29 mouse cellular contexts compared by ENCODE assay signal in the genomic region with DNA sequence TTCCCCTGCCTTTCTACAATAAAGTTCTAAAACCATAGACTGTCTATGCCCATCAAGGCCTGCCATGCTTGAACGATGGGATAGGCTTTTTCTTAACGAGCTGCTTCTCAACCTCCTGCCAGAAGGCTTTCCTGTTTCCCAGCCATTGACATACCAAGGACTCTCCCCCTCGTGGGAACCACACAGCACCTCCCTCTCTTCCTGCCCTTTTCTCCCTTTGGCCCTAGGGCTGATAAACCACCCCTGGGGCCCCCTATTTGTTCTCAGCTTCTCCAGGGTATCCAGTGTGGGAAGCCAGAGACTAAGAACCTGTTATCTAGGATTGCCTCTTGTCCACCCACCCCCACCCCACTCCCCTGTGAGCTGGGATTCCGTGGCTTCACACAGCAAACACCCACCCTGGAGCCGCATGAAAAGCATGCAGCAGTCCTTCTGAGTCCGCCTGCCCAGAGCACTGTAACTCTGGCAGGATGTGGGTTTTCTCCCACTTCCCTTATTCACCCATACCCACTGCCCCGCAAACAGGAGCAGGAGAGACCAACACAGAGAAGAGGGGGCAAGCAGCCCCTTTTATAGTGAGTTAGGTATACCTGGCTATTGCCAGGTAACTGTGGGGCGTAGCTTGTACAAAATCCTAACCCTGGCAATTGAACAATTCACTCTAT.
DNase-seq lines count a peak whose midpoint lies in the region; ATAC-seq lines count a peak whose summit lies in the region.
"Had no signal": no experiment of that assay in that cellular context is flagged by ENCODE, and none has a peak within 500 bp of the region (broad histone marks: within the 10 kb centered on the region; RNA-seq: fewer than 3 reads in every experiment).

No protein-coding gene starts in this region.

- no peaks in the 10 kb centered on the region for H3K36me3 ChIP-seq in forebrain, embryonic 13.5 days (ENCODE audit: poor library complexity, severe bottlenecking)
- H3K36me3 ChIP-seq in forebrain, embryonic 16.5 days (ENCODE audit: control insufficient read depth, insufficient read depth), result no peaks in the 10 kb centered on the region
- no peaks in the 10 kb centered on the region for H3K36me3 ChIP-seq in heart, embryonic 15.5 days
- no peaks in the 10 kb centered on the region for H3K36me3 ChIP-seq in midbrain, embryonic 12.5 days
- no peaks in the 10 kb centered on the region for H3K36me3 ChIP-seq in midbrain, embryonic 10.5 days
- no peaks in the 10 kb centered on the region for H3K36me3 ChIP-seq in hindbrain, embryonic 16.5 days (ENCODE audit: control insufficient read depth, insufficient read depth, low read length)
- H3K36me3 ChIP-seq: embryonic facial prominence, embryonic 13.5 days; forebrain, embryonic 10.5 days; hindbrain, embryonic 10.5 days; hindbrain, embryonic 15.5 days; limb, embryonic 10.5 days; limb, embryonic 15.5 days had no signal

- DNase-seq in heart, adult 18-20 months, result no peak
- no peak for DNase-seq in midbrain, embryonic 10.5 days (ENCODE audit: low spot score)
- DNase-seq: adrenal gland, postnatal 10 days; cerebellum, adult 11 months; cerebellum, adult 9-10 months; cerebellum, postnatal 36 days; gastrocnemius, postnatal 14 days; kidney, adult 2 months; kidney, postnatal 4 days; layer of hippocampus, postnatal 36 days; lung, postnatal 36 days; spleen, adult 18-20 months; thymus, postnatal 36 days had no signal

- H3K9me3 ChIP-seq in forebrain, embryonic 13.5 days (replicated peaks), result no peaks in the 10 kb centered on the region
- H3K9me3 ChIP-seq in forebrain, embryonic 16.5 days (ENCODE audit: control insufficient read depth, low read length), result no peaks in the 10 kb centered on the region
- H3K9me3 ChIP-seq in heart, embryonic 15.5 days (replicated peaks), result no peaks in the 10 kb centered on the region
- H3K9me3 ChIP-seq in midbrain, embryonic 12.5 days, result no peaks in the 10 kb centered on the region
- H3K9me3 ChIP-seq in midbrain, embryonic 10.5 days (replicated peaks), result no peaks in the 10 kb centered on the region
- no peaks in the 10 kb centered on the region for H3K9me3 ChIP-seq in hindbrain, embryonic 16.5 days (ENCODE audit: control insufficient read depth, low read length)
- H3K9me3 ChIP-seq: embryonic facial prominence, embryonic 13.5 days; forebrain, embryonic 10.5 days; hindbrain, embryonic 10.5 days; hindbrain, embryonic 15.5 days; limb, embryonic 10.5 days; limb, embryonic 15.5 days; megakaryocyte, embryonic 14.5 days had no signal

- H3K27me3 ChIP-seq in forebrain, embryonic 13.5 days, result no peaks in the 10 kb centered on the region
- no peaks in the 10 kb centered on the region for H3K27me3 ChIP-seq in forebrain, embryonic 16.5 days (replicated peaks; ENCODE audit: control insufficient read depth, insufficient read depth, low read length)
- no peaks in the 10 kb centered on the region for H3K27me3 ChIP-seq in heart, embryonic 15.5 days
- H3K27me3 ChIP-seq in midbrain, embryonic 12.5 days, result no peaks in the 10 kb centered on the region
- H3K27me3 ChIP-seq in midbrain, embryonic 10.5 days (ENCODE audit: low read depth, poor library complexity, severe bottlenecking), result no peaks in the 10 kb centered on the region
- H3K27me3 ChIP-seq in hindbrain, embryonic 16.5 days (replicated peaks; ENCODE audit: control insufficient read depth, insufficient read depth, low read length), result no peaks in the 10 kb centered on the region
- H3K27me3 ChIP-seq: embryonic facial prominence, embryonic 13.5 days; hindbrain, embryonic 15.5 days; limb, embryonic 15.5 days; megakaryocyte, embryonic 14.5 days; Patski had no signal

- H3K9ac ChIP-seq in forebrain, embryonic 13.5 days, result no peak overlapping the region
- no peak overlapping the region for H3K9ac ChIP-seq in forebrain, embryonic 16.5 days (replicated peaks; ENCODE audit: low read depth, low read length)
- H3K9ac ChIP-seq in heart, embryonic 15.5 days, result no peak overlapping the region
- H3K9ac ChIP-seq in midbrain, embryonic 12.5 days (replicated peaks), result no peak overlapping the region
- no peak overlapping the region for H3K9ac ChIP-seq in hindbrain, embryonic 16.5 days (ENCODE audit: low read depth, low read length)
- H3K9ac ChIP-seq: embryonic facial prominence, embryonic 13.5 days; hindbrain, embryonic 15.5 days; limb, embryonic 15.5 days had no signal

- no peak overlapping the region for H3K4me2 ChIP-seq in forebrain, embryonic 13.5 days
- H3K4me2 ChIP-seq in forebrain, embryonic 16.5 days (ENCODE audit: low read length), result no peak overlapping the region
- H3K4me2 ChIP-seq in heart, embryonic 15.5 days, result no peak overlapping the region
- no peak overlapping the region for H3K4me2 ChIP-seq in midbrain, embryonic 12.5 days (replicated peaks)
- no peak overlapping the region for H3K4me2 ChIP-seq in hindbrain, embryonic 16.5 days (ENCODE audit: low read length)
- H3K4me2 ChIP-seq: embryonic facial prominence, embryonic 13.5 days; hindbrain, embryonic 15.5 days; limb, embryonic 15.5 days had no signal

- WGBS in forebrain, embryonic 13.5 days, result 53% methylated on average over 8 of the region's 8 CpGs
- 48% methylated on average over 8 of the region's 8 CpGs for WGBS in forebrain, embryonic 16.5 days
- 36% methylated on average over 8 of the region's 8 CpGs for WGBS in heart, embryonic 15.5 days
- WGBS in midbrain, embryonic 12.5 days, result 75% methylated on average over 8 of the region's 8 CpGs
- 62% methylated on average over 8 of the region's 8 CpGs for whole genome bisulfite sequencing in midbrain, embryonic 10.5 days
- WGBS in hindbrain, embryonic 16.5 days, result 76% methylated on average over 8 of the region's 8 CpGs

- H3K4me1 ChIP-seq in forebrain, embryonic 13.5 days, result no peaks in the 10 kb centered on the region
- H3K4me1 ChIP-seq in forebrain, embryonic 16.5 days (replicated peaks; ENCODE audit: control insufficient read depth, insufficient read depth, low read length), result no peaks in the 10 kb centered on the region
- no peaks in the 10 kb centered on the region for H3K4me1 ChIP-seq in heart, embryonic 15.5 days (replicated peaks)
- H3K4me1 ChIP-seq in midbrain, embryonic 12.5 days, result no peaks in the 10 kb centered on the region
- H3K4me1 ChIP-seq in midbrain, embryonic 10.5 days, result no peaks in the 10 kb centered on the region
- no peaks in the 10 kb centered on the region for H3K4me1 ChIP-seq in hindbrain, embryonic 16.5 days (ENCODE audit: control insufficient read depth, insufficient read depth, low read depth, low read length)
- H3K4me1 ChIP-seq: embryonic facial prominence, embryonic 13.5 days; hindbrain, embryonic 10.5 days; hindbrain, embryonic 15.5 days; limb, embryonic 10.5 days; limb, embryonic 15.5 days had no signal

- 0 out of 2 replicates have a peak, but pooled peaks have one; percentile 3 for ATAC-seq in forebrain, embryonic 13.5 days
- no peak for ATAC-seq in forebrain, embryonic 16.5 days
- peak; percentile 18; the same call in 1 of the 2 replicates for ATAC-seq in heart, embryonic 15.5 days (replicated peaks; ENCODE audit: insufficient number of reproducible peaks, insufficient read depth, low FRiP score, low read depth)
- ATAC-seq in midbrain, embryonic 12.5 days (ENCODE audit: low FRiP score, low read depth), result 0 out of 2 replicates have a peak, but pooled peaks have one; percentile 16
- peak; percentile 79 for ATAC-seq in granulocyte monocyte progenitor cell, adult 5-6 weeks (replicated peaks; ENCODE audit: poor library complexity, severe bottlenecking)
- ATAC-seq in hindbrain, embryonic 16.5 days, result no peak
- ATAC-seq: midbrain, embryonic 16.5 days; Patski had no signal

- H3K4me3 ChIP-seq in forebrain, embryonic 13.5 days, result no peak overlapping the region
- no peak overlapping the region for H3K4me3 ChIP-seq in forebrain, embryonic 16.5 days (replicated peaks; ENCODE audit: low read length)
- H3K4me3 ChIP-seq in heart, embryonic 15.5 days, result no peak overlapping the region
- no peak overlapping the region for H3K4me3 ChIP-seq in midbrain, embryonic 12.5 days
- H3K4me3 ChIP-seq in midbrain, embryonic 10.5 days, result no peak overlapping the region
- no peak overlapping the region for H3K4me3 ChIP-seq in hindbrain, embryonic 16.5 days (ENCODE audit: low read length)
- H3K4me3 ChIP-seq: embryonic facial prominence, embryonic 13.5 days; forebrain, embryonic 10.5 days; hindbrain, embryonic 10.5 days; hindbrain, embryonic 15.5 days; limb, embryonic 10.5 days; limb, embryonic 15.5 days; megakaryocyte, embryonic 14.5 days had no signal

- H3K27ac ChIP-seq in forebrain, embryonic 13.5 days, result no peak overlapping the region
- no peak overlapping the region for H3K27ac ChIP-seq in forebrain, embryonic 16.5 days (ENCODE audit: low read length)
- no peak overlapping the region for H3K27ac ChIP-seq in heart, embryonic 15.5 days
- no peak overlapping the region for H3K27ac ChIP-seq in midbrain, embryonic 12.5 days (replicated peaks)
- no peak overlapping the region for H3K27ac ChIP-seq in midbrain, embryonic 10.5 days (replicated peaks)
- H3K27ac ChIP-seq in hindbrain, embryonic 16.5 days (ENCODE audit: low read depth, low read length), result no peak overlapping the region
- H3K27ac ChIP-seq: embryonic facial prominence, embryonic 13.5 days; forebrain, embryonic 10.5 days; hindbrain, embryonic 10.5 days; hindbrain, embryonic 15.5 days; kidney, postnatal 0 days; limb, embryonic 10.5 days; limb, embryonic 15.5 days had no signal

Comparison
In these comparisons a context has a peak if more than half of its experiments do, and no peak if none do; other contexts are left out.
1. ATAC-seq: peak in forebrain, embryonic 13.5 days (single experiment), heart, embryonic 15.5 days (single experiment), midbrain, embryonic 12.5 days (single experiment) and granulocyte monocyte progenitor cell, adult 5-6 weeks (single experiment); none in forebrain, embryonic 16.5 days (single experiment) and hindbrain, embryonic 16.5 days (single experiment).